Mouse (Mus musculus) midbrain, embryonic 15.5 days (tissue): ENCODE results near the gene Slc35c1. TPM values are rescaled to one million over a fixed set of nuclear protein-coding genes. Genes with fewer than 3 reads are reported as not detected.

Experiments used
- ATAC-seq: fragments of 200-750 bp; cut with Nextera tagmentation; replicated peaks from 2 replicates; pipeline ENCODE4 v1.8.0; 2017; ENCODE audit warnings: moderate TSS enrichment
- H3K27ac ChIP-seq: fragments of 300-500 bp; sonication (generic); 2 replicates; pipeline ENCODE4 v1.5.1; 2015; ENCODE audit warnings: mild to moderate bottlenecking, inconsistent platforms
- H3K27me3 ChIP-seq: fragments of 300-500 bp; sonication (generic); replicated peaks from 2 replicates; pipeline ENCODE4 v1.6.1; 2015; ENCODE audit warnings: inconsistent platforms
- H3K36me3 ChIP-seq: fragments of 300-500 bp; sonication (generic); replicated peaks from 2 replicates; pipeline ENCODE4 v1.6.1; 2015; ENCODE audit warnings: inconsistent platforms
- H3K4me1 ChIP-seq: fragments of 300-500 bp; sonication (generic); 2 replicates; pipeline ENCODE4 v1.6.1; 2015; ENCODE audit warnings: inconsistent platforms
- H3K4me2 ChIP-seq: fragments of 300-500 bp; sonication (generic); 2 replicates; pipeline ENCODE4 v1.6.1; 2015; ENCODE audit warnings: inconsistent platforms, mild to moderate bottlenecking, moderate library complexity
- H3K4me3 ChIP-seq: fragments of 300-500 bp; sonication (generic); 2 replicates; pipeline ENCODE4 v1.5.1; 2015; ENCODE audit warnings: mild to moderate bottlenecking, inconsistent platforms
- H3K9ac ChIP-seq: fragments of 300-500 bp; sonication (generic); 2 replicates; pipeline ENCODE4 v1.6.1; 2015; ENCODE audit warnings: mild to moderate bottlenecking, inconsistent platforms
- H3K9me3 ChIP-seq: fragments of 300-500 bp; sonication (generic); 2 replicates; pipeline ENCODE4 v1.6.1; 2016; ENCODE audit warnings: inconsistent platforms
- WGBS: fragments of 180-500 bp; shearing (Covaris S2); methylation state at CpG from one replicate; pipeline ENCODE4 v1.1.7; 2015; ENCODE audit warnings: mixed read lengths; 5-methylcytosine and 5-hydroxymethylcytosine counted together
- polyA plus RNA-seq: library from polyadenylated mRNA; unstranded; fragments of >200 nt; fragmentation: Nextera tagmentation; extraction: Ambion mirVana; gene quantifications from 2 replicates; pipeline ENCODE4 v1.2.1, GENCODE M21; 2015

The Slc35c1 gene
- 14.4 and 17.4 TPM in 2 replicates for polyA plus RNA-seq

GRCm38 (mm10) chr2:92459921-92460707 lies at the start of gene Slc35c1:
TSS of gene Slc35c1 (minus strand) at chr2:92460538.
- peak within 1 kb of the TSS; percentile 54 for H3K9ac ChIP-seq
- H3K4me2 ChIP-seq, result peak within 1 kb of the TSS; percentile 83
- ATAC-seq, result peak; percentile 61
- H3K4me1 ChIP-seq, result peaks cover 45% of the 10 kb centered on the region
- H3K4me3 ChIP-seq, result peak within 1 kb of the TSS; percentile 78
- peak within 1 kb of the TSS; percentile 71 for H3K27ac ChIP-seq
- H3K27me3 ChIP-seq, result peaks cover 6% of the 10 kb centered on the region
- H3K36me3 ChIP-seq, result no peaks in the 10 kb centered on the region
- H3K9me3 ChIP-seq, result no peaks in the 10 kb centered on the region
- 2% methylated on average over 34 of the region's 34 CpGs for WGBS

GRCm38 (mm10) chr2:92505291-92505690 lies 45.0 kb upstream of the Slc35c1 start:
- no peak overlapping the region for H3K4me2 ChIP-seq
- no peaks in the 10 kb centered on the region for H3K27me3 ChIP-seq
- no peak overlapping the region for H3K9ac ChIP-seq
- H3K4me3 ChIP-seq, result no peak overlapping the region
- no peaks in the 10 kb centered on the region for H3K36me3 ChIP-seq
- ATAC-seq, result no peak
- no peak overlapping the region for H3K27ac ChIP-seq
- peaks cover 3% of the 10 kb centered on the region for H3K4me1 ChIP-seq
- no peaks in the 10 kb centered on the region for H3K9me3 ChIP-seq
- WGBS, result 93% methylated on average over 7 of the region's 7 CpGs

- Histone ChIP-seq H3K9me3 (no peaks in the 10 kb centered on the region), H3K27ac (no peak overlapping the region), H3K4me1 (peaks cover 18% of the 10 kb centered on the region), H3K4me2 (no peak overlapping the region), H3K9ac (no peak overlapping the region), H3K4me3 (no peak overlapping the region), H3K36me3 (no peaks in the 10 kb centered on the region), H3K27me3 (no peaks in the 10 kb centered on the region)
- no peak for ATAC-seq
- WGBS, result 87% methylated on average over 3 of the region's 3 CpGs
Observed at GRCm38 (mm10) chr2:92503421-92503820, 43.1 kb upstream of the Slc35c1 start.

- peak; percentile 88 for ATAC-seq
- H3K4me2 ChIP-seq, result no peak overlapping the region
- H3K4me1 ChIP-seq, result peaks cover 53% of the 10 kb centered on the region
- H3K4me3 ChIP-seq, result no peak overlapping the region
- no peaks in the 10 kb centered on the region for H3K27me3 ChIP-seq
- H3K9me3 ChIP-seq, result no peaks in the 10 kb centered on the region
- WGBS, result 26% methylated on average over 3 of the region's 3 CpGs
- no peak overlapping the region for H3K9ac ChIP-seq
- H3K27ac ChIP-seq, result peak overlapping the region; percentile 80
- H3K36me3 ChIP-seq, result no peaks in the 10 kb centered on the region
Observed at GRCm38 (mm10) chr2:92499701-92500322, 39.5 kb upstream of the Slc35c1 start.

GRCm38 (mm10) chr2:92497112-92497511 lies 36.8 kb upstream of the Slc35c1 start:
- H3K9me3 ChIP-seq, result no peaks in the 10 kb centered on the region
- H3K9ac ChIP-seq, result no peak overlapping the region
- H3K27me3 ChIP-seq, result no peaks in the 10 kb centered on the region
- peaks cover 70% of the 10 kb centered on the region for H3K4me1 ChIP-seq
- H3K27ac ChIP-seq, result peak overlapping the region; percentile 56
- no peak for ATAC-seq
- no peaks in the 10 kb centered on the region for H3K36me3 ChIP-seq
- H3K4me2 ChIP-seq, result no peak overlapping the region
- WGBS, result 72% methylated on average over 5 of the region's 5 CpGs
- H3K4me3 ChIP-seq, result no peak overlapping the region

- no peak overlapping the region for H3K4me3 ChIP-seq
- peaks cover 74% of the 10 kb centered on the region for H3K4me1 ChIP-seq
- 33% methylated on average over 10 of the region's 10 CpGs for WGBS
- H3K27ac ChIP-seq, result peak overlapping the region; percentile 56
- no peaks in the 10 kb centered on the region for H3K27me3 ChIP-seq
- no peaks in the 10 kb centered on the region for H3K9me3 ChIP-seq
- H3K4me2 ChIP-seq, result no peak overlapping the region
- H3K36me3 ChIP-seq, result no peaks in the 10 kb centered on the region
- no peak for ATAC-seq
- no peak overlapping the region for H3K9ac ChIP-seq
Observed at GRCm38 (mm10) chr2:92496681-92497080, 36.3 kb upstream of the Slc35c1 start.

GRCm38 (mm10) chr2:92494956-92495355 lies 34.6 kb upstream of the Slc35c1 start:
- H3K9ac ChIP-seq, result no peak overlapping the region
- H3K4me1 ChIP-seq, result peaks cover 70% of the 10 kb centered on the region
- WGBS, result 75% methylated on average over 3 of the region's 3 CpGs

GRCm38 (mm10) chr2:92494423-92494822 lies 34.1 kb upstream of the Slc35c1 start:
- Histone ChIP-seq H3K9me3 (no peaks in the 10 kb centered on the region), H3K9ac (no peak overlapping the region), H3K4me2 (no peak overlapping the region), H3K27ac (peak overlapping the region; percentile 30; the same call in 1 of the 2 replicates), H3K4me1 (peaks cover 64% of the 10 kb centered on the region), H3K27me3 (no peaks in the 10 kb centered on the region), H3K4me3 (no peak overlapping the region), H3K36me3 (no peaks in the 10 kb centered on the region)
- no peak for ATAC-seq
- WGBS, result 48% methylated on average over 8 of the region's 8 CpGs

More at GRCm38 (mm10) chr2:92494956-92495355, 34.6 kb upstream of the Slc35c1 start:
- Histone ChIP-seq H3K36me3 (no peaks in the 10 kb centered on the region), H3K9me3 (no peaks in the 10 kb centered on the region), H3K4me2 (no peak overlapping the region), H3K27ac (peak overlapping the region; percentile 30; the same call in 1 of the 2 replicates), H3K4me3 (no peak overlapping the region), H3K27me3 (no peaks in the 10 kb centered on the region)
- ATAC-seq, result no peak

GRCm38 (mm10) chr2:92493656-92494390 lies 33.5 kb upstream of the Slc35c1 start:
- Histone ChIP-seq H3K4me2 (no peak overlapping the region), H3K27me3 (no peaks in the 10 kb centered on the region), H3K9ac (no peak overlapping the region), H3K4me1 (peaks cover 60% of the 10 kb centered on the region), H3K4me3 (no peak overlapping the region), H3K9me3 (no peaks in the 10 kb centered on the region), H3K27ac (no peak overlapping the region), H3K36me3 (no peaks in the 10 kb centered on the region)
- 39% methylated on average over 15 of the region's 15 CpGs for WGBS
- no peak for ATAC-seq

GRCm38 (mm10) chr2:92491950-92492501 lies 31.7 kb upstream of the Slc35c1 start:
- Histone ChIP-seq H3K9ac (no peak overlapping the region), H3K4me2 (no peak overlapping the region), H3K36me3 (no peaks in the 10 kb centered on the region), H3K4me3 (no peak overlapping the region), H3K27ac (peak overlapping the region; percentile 46; the same call in 1 of the 2 replicates), H3K9me3 (no peaks in the 10 kb centered on the region), H3K4me1 (peaks cover 45% of the 10 kb centered on the region), H3K27me3 (no peaks in the 10 kb centered on the region)
- no peak for ATAC-seq
- WGBS, result 65% methylated on average over 12 of the region's 12 CpGs

GRCm38 (mm10) chr2:92490541-92490940 lies 30.2 kb upstream of the Slc35c1 start:
- no peak overlapping the region for H3K9ac ChIP-seq
- no peak overlapping the region for H3K4me2 ChIP-seq
- H3K27ac ChIP-seq, result no peak overlapping the region
- no peak overlapping the region for H3K4me3 ChIP-seq
- no peaks in the 10 kb centered on the region for H3K9me3 ChIP-seq
- H3K27me3 ChIP-seq, result no peaks in the 10 kb centered on the region
- peaks cover 43% of the 10 kb centered on the region for H3K4me1 ChIP-seq
- no peaks in the 10 kb centered on the region for H3K36me3 ChIP-seq
- 84% methylated on average over 10 of the region's 10 CpGs for WGBS
- no peak for ATAC-seq

- H3K9me3 ChIP-seq, result no peaks in the 10 kb centered on the region
- ATAC-seq, result no peak
Observed at GRCm38 (mm10) chr2:92487791-92488190, 27.5 kb upstream of the Slc35c1 start.

More at GRCm38 (mm10) chr2:92487791-92488190, 27.5 kb upstream of the Slc35c1 start:
- Histone ChIP-seq H3K4me2 (no peak overlapping the region), H3K9ac (no peak overlapping the region), H3K4me3 (no peak overlapping the region), H3K4me1 (peaks cover 31% of the 10 kb centered on the region), H3K36me3 (no peaks in the 10 kb centered on the region), H3K27me3 (peaks cover 19% of the 10 kb centered on the region), H3K27ac (no peak overlapping the region)
- 85% methylated on average over 8 of the region's 8 CpGs for WGBS
